Mouse (Mus musculus): ENCODE measurements around the gene Agap2.
"Not testable (repeated sequence)": the region's sequence is repeated elsewhere in the genome, so short reads cannot be mapped to it uniquely, and the experiment has no call there.

The Agap2 gene

DNA sequence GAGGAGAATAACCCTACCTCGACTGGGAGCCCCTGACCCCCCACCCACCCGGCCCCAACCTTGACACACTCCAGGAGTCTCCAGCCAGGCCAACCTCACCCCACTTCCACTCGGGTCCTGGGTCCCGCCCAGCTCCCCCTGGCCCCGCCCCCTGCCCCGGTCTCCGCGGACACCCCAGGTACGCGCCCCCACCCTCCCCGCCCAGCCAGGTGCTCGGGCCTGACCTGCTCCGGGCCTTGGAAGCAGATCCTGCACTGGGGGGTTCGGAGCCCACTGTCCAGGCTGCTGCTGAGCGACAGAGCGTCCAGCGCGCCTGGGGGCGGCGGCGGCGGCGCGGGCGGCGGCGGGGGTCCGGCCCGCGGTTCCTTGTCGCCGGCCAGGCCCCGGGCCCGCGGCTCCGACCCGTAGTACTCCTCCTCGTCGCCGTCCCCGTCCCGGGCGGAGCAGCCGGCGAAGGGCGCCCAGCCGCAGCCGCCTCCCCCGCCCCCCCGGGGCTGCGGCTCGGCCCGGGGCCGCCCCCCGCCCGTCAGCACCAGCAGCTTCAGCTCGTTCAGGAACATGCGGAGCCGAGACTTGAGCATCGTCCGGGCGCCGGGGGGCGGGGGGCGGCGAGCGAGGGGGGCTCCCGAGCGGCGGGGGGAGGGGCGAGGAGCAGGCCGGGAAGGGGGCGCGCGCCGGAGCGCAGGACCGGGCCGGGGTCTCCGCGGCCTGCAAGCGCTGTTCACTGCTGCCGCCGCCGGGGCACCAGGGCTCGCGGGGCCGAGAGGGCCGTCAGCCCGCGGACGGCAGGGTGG, 15.7 kb upstream of the Agap2 start:
- DNase-seq (ENCODE audit: low spot score): no peak

- no peak for DNase-seq (ENCODE audit: low spot score)
These were observed 14.8 kb upstream of the Agap2 start, which contains the start of gene March9 for GRCm38 (mm10) chr10:127059968-127060916. TSS of gene March9 (minus strand) at chr10:127060184.

GRCm38 (mm10) chr10:127061085-127061484, 14.0 kb upstream of the Agap2 start:
- no peak for DNase-seq (ENCODE audit: low spot score)

- no peak for DNase-seq (ENCODE audit: low spot score)
These were observed 13.6 kb upstream of the Agap2 start for GRCm38 (mm10) chr10:127061513-127061912.

GRCm38 (mm10) chr10:127062101-127062500, 13.0 kb upstream of the Agap2 start:
- not testable (repeated sequence) for DNase-seq (ENCODE audit: low spot score)

DNA sequence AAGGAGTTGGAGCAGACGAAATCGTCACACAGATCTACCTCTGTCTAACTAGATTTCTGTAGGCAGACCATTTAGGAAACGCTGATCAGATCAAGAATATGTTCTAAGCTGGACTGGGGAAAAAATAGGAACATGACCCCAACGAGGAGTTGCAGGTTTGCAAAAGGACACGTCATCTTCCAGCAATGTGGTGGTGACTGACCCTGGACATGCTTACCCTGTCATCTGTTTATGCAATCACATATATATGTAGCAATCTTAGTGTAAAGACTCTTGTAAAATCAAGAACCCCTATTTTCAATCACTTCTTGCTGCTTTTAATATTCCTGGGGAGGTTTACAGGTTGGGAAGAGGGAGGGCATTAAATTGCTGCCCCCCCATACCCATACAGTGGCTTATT, 12.6 kb upstream of the Agap2 start:
- no peak for DNase-seq (ENCODE audit: low spot score)

- DNase-seq (ENCODE audit: low spot score): peak; percentile 98
These were observed 11.7 kb upstream of the Agap2 start, which contains the start of gene Cdk4 for GRCm38 (mm10) chr10:127063239-127063872. TSS of gene Cdk4 (plus strand) at chr10:127063534.

GRCm38 (mm10) chr10:127063913-127064870, 10.9 kb upstream of the Agap2 start:
- DNase-seq (ENCODE audit: low spot score): no peak

DNA sequence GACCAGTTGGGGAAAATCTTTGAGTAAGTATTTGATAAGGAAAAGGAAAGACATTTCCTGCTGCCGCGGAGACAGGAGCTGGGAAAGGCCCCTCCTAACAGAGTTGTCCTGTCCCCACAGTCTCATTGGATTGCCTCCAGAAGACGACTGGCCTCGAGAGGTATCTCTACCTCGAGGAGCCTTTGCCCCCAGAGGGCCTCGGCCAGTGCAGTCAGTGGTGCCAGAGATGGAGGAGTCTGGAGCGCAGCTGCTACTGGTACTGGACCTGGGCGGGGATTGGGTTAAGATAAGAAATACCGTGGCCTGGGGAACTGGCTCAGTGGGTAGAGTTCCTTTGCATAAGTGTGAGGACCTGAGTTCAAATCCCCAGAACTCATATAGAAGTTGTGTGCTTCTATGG, 9.1 kb upstream of the Agap2 start:
- DNase-seq (ENCODE audit: low spot score): no peak

DNA sequence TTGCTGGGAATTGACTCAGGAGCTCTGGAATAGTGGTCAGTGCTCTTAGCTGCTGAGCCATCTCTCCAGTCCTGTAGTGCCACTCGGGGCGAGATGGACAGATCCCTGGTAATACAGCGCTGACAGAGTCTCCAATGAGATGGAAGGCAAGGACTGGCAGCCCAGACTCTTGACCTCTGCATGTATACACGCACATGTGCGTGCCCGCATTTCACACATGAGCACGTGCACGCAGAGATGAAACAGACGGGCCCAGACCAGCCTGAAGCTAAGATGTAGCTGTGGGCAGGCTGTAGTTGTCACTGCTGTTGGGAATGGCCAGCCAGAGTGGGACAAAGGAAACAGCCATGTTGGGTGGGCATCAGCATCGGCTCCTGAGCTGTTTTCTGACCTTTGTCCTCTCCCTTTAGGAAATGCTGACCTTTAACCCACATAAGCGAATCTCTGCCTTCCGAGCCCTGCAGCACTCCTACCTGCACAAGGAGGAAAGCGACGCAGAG, 8.5 kb upstream of the Agap2 start:
- DNase-seq (ENCODE audit: low spot score): no peak

GRCm38 (mm10) chr10:127068360-127069038, 6.6 kb upstream of the Agap2 start:
- no peak for DNase-seq (ENCODE audit: low spot score)

GRCm38 (mm10) chr10:127069281-127070189, 5.5 kb upstream of the Agap2 start:
- DNase-seq (ENCODE audit: low spot score): peak; percentile 38

GRCm38 (mm10) chr10:127070190-127071121, 4.6 kb upstream of the Agap2 start, which contains the start of gene Tspan31:
TSS of gene Tspan31 (minus strand) at chr10:127070264.
- DNase-seq (ENCODE audit: low spot score): peak; percentile 98

DNA sequence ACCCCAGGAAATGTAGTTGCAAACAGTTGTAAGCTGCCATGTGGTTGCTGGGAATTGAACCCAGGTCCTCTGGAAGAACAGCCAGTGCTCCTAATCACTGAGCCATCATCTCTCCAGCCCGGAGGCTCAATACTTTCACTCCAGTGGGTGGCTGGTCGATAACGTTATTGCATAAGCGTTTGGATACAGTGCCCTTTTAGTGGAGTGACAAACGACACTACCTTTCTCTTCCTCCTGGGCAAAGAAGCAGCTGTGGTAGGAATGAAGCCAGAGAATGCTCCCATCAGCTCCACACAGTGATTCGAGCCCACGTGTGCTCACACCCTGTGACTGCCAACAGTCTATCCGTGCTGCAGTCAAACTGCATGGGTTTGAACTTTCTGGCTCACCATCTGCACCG, 3.9 kb upstream of the Agap2 start:
- DNase-seq (ENCODE audit: low spot score): no peak

GRCm38 (mm10) chr10:127072270-127072669, 2.8 kb upstream of the Agap2 start:
- not testable (repeated sequence) for DNase-seq (ENCODE audit: low spot score)

DNA sequence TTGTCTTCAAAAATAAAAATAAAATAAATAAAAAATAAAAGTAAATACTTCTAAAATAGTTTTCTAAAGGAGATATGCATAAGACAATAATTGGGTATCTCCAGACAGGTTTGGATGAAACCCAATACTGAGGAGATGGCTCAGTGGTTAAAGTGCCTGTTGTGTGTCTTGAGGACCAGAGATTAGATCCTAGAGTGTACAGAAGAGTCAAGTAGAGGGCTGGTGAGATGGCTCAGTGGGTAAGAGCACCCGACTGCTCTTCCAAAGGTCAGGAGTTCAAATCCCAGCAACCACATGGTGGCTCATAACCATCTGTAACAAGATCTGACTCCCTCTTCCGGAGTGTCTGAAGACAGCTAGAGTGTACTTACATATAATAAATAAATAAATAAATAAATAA, 2.1 kb upstream of the Agap2 start:
- DNase-seq (ENCODE audit: low spot score): not testable (repeated sequence)

DNA sequence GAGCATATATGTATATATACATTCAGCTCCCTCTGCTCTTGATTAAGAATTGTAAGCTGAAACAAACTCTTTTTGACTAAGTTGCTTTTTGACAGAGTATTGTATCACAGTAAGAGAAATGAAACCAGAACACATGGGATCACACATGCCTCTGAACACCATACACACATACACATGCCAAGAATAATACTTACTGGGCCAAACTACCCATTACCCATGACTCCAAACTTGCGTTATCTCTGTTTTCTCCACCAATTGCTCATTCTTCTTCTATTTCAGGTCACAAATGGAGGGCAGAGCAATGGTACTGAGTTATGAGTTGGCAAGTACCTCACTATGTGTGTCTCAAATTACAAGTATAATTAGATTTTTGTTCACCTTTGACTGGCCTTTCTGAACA, 1.1 kb upstream of the Agap2 start:
- DNase-seq (ENCODE audit: low spot score): peak; percentile 65

GRCm38 (mm10) chr10:127075651-127076050, 567 bp downstream of the Agap2 start:
- no peak for DNase-seq (ENCODE audit: low spot score)
